Mouse (Mus musculus): Measurements from ENCODE around the gene Olfr1441. TPM values are rescaled to one million over a fixed set of nuclear protein-coding genes. Genes with fewer than 3 reads are reported as not detected.
A peak's percentile ranks its signal among the peaks of the same experiment; 100 is the strongest.

The Olfr1441 gene
- polyA plus RNA-seq, 1 experiment from 2014 or later = not detected

- H3K4me3 ChIP-seq (replicated peaks) = no peak overlapping the region
- ATAC-seq (ENCODE audit: low read depth) (0 out of 2 replicates have a peak, but pooled peaks have one; percentile 21), DNase-seq (no peak)
- 46% methylated on average over 5 of the region's 5 CpGs for WGBS (ENCODE audit: insufficient replicate concordance)
- H3K9ac ChIP-seq = no peak overlapping the region
- no peak overlapping the region for H3K4me2 ChIP-seq
- H3K4me1 ChIP-seq (replicated peaks) = no peaks in the 10 kb centered on the region
- H3K9me3 ChIP-seq (replicated peaks) = no peaks in the 10 kb centered on the region
- no peaks in the 10 kb centered on the region; the same call in 1 of the 2 replicates for H3K36me3 ChIP-seq
- H3K27me3 ChIP-seq = no peaks in the 10 kb centered on the region
- 0 out of 2 replicates have a peak overlapping the region, but pooled peaks have one; percentile 16 for H3K27ac ChIP-seq
Measured at GRCm38 (mm10) chr19:12464127-12464526, 46.9 kb downstream of the Olfr1441 start.

- Histone ChIP-seq H3K9ac (no peak overlapping the region), H3K4me3 (replicated peaks) (no peak overlapping the region), H3K9me3 (replicated peaks) (no peaks in the 10 kb centered on the region), H3K4me1 (replicated peaks) (no peaks in the 10 kb centered on the region), H3K27me3 (no peaks in the 10 kb centered on the region), H3K36me3 (peaks cover 4% of the 10 kb centered on the region; the same call in 1 of the 2 replicates), H3K27ac (no peak overlapping the region), H3K4me2 (no peak overlapping the region)
- WGBS (ENCODE audit: insufficient replicate concordance) = 49% methylated on average over 4 of the region's 4 CpGs
- no peak for DNase-seq
- no peak for ATAC-seq (ENCODE audit: low read depth)
Measured at GRCm38 (mm10) chr19:12464674-12465073, 47.4 kb downstream of the Olfr1441 start.

GRCm38 (mm10) chr19:12465530-12466144 is 48.4 kb downstream of the Olfr1441 start:
- H3K9ac ChIP-seq = no peak overlapping the region
- H3K9me3 ChIP-seq (replicated peaks) = no peaks in the 10 kb centered on the region
- no peak overlapping the region for H3K4me2 ChIP-seq
- 78% methylated on average over 10 of the region's 10 CpGs for WGBS (ENCODE audit: insufficient replicate concordance)
- no peak overlapping the region for H3K27ac ChIP-seq
- no peak for ATAC-seq (ENCODE audit: low read depth)
- H3K4me3 ChIP-seq (replicated peaks) = no peak overlapping the region
- no peaks in the 10 kb centered on the region for H3K27me3 ChIP-seq
- no peak for DNase-seq
- peaks cover 4% of the 10 kb centered on the region; the same call in 1 of the 2 replicates for H3K36me3 ChIP-seq
- H3K4me1 ChIP-seq (replicated peaks) = no peaks in the 10 kb centered on the region

GRCm38 (mm10) chr19:12466204-12466603 is 49.0 kb downstream of the Olfr1441 start:
- Histone ChIP-seq H3K27me3 (no peaks in the 10 kb centered on the region), H3K9ac (no peak overlapping the region), H3K9me3 (replicated peaks) (no peaks in the 10 kb centered on the region), H3K36me3 (peaks cover 4% of the 10 kb centered on the region; the same call in 1 of the 2 replicates), H3K4me1 (replicated peaks) (no peaks in the 10 kb centered on the region), H3K27ac (no peak overlapping the region), H3K4me2 (no peak overlapping the region), H3K4me3 (replicated peaks) (no peak overlapping the region)
- 20% methylated on average over 7 of the region's 7 CpGs for WGBS (ENCODE audit: insufficient replicate concordance)
- DNase-seq (no peak), ATAC-seq (ENCODE audit: low read depth) (peak; percentile 11; the same call in 1 of the 2 replicates)

- DNase-seq (no peak), ATAC-seq (ENCODE audit: low read depth) (no peak)
- no peak overlapping the region for H3K27ac ChIP-seq
- WGBS (ENCODE audit: insufficient replicate concordance) = 60% methylated on average over 5 of the region's 5 CpGs
- peaks cover 4% of the 10 kb centered on the region; the same call in 1 of the 2 replicates for H3K36me3 ChIP-seq
- H3K4me2 ChIP-seq = no peak overlapping the region
- no peaks in the 10 kb centered on the region for H3K9me3 ChIP-seq (replicated peaks)
- no peak overlapping the region for H3K4me3 ChIP-seq (replicated peaks)
- H3K9ac ChIP-seq = no peak overlapping the region
- H3K27me3 ChIP-seq = no peaks in the 10 kb centered on the region
- H3K4me1 ChIP-seq (replicated peaks) = no peaks in the 10 kb centered on the region
Measured at GRCm38 (mm10) chr19:12467436-12467835, 50.2 kb downstream of the Olfr1441 start.

GRCm38 (mm10) chr19:12471866-12472265 is 54.6 kb downstream of the Olfr1441 start:
- Histone ChIP-seq H3K27ac (no peak overlapping the region), H3K4me3 (replicated peaks) (no peak overlapping the region), H3K27me3 (no peaks in the 10 kb centered on the region), H3K9ac (no peak overlapping the region), H3K36me3 (peaks cover 4% of the 10 kb centered on the region; the same call in 1 of the 2 replicates), H3K9me3 (replicated peaks) (no peaks in the 10 kb centered on the region), H3K4me2 (no peak overlapping the region), H3K4me1 (replicated peaks) (no peaks in the 10 kb centered on the region)
- DNase-seq = no peak
- WGBS (ENCODE audit: insufficient replicate concordance) = 28% methylated on average over 3 of the region's 3 CpGs
- no peak for ATAC-seq (ENCODE audit: low read depth)

- DNase-seq (no peak), ATAC-seq (ENCODE audit: low read depth) (no peak)
- no peaks in the 10 kb centered on the region for H3K4me1 ChIP-seq (replicated peaks)
- H3K27ac ChIP-seq = no peak overlapping the region
- no peak overlapping the region for H3K4me3 ChIP-seq (replicated peaks)
- H3K27me3 ChIP-seq = no peaks in the 10 kb centered on the region
- peaks cover 4% of the 10 kb centered on the region; the same call in 1 of the 2 replicates for H3K36me3 ChIP-seq
- H3K4me2 ChIP-seq = no peak overlapping the region
- no peaks in the 10 kb centered on the region for H3K9me3 ChIP-seq (replicated peaks)
- no peak overlapping the region for H3K9ac ChIP-seq
- WGBS (ENCODE audit: insufficient replicate concordance) = 65% methylated on average over 5 of the region's 5 CpGs
Measured at GRCm38 (mm10) chr19:12472381-12472976, 55.2 kb downstream of the Olfr1441 start.

Other genes with a start within 250 kb of the Olfr1441 start
- not detected in 2 replicates for gene Olfr1555-ps1, start 247.3 kb upstream of the Olfr1441 start, polyA plus RNA-seq (2015; fragmentation: Nextera tagmentation; extraction: Ambion mirVana)
- gene Olfr1431, start 216.8 kb upstream of the Olfr1441 start, polyA plus RNA-seq (2015; fragmentation: Nextera tagmentation; extraction: Ambion mirVana) = not detected in 2 replicates
- not detected in 2 replicates for gene Olfr1432, start 184.8 kb upstream of the Olfr1441 start, polyA plus RNA-seq (2015; fragmentation: Nextera tagmentation; extraction: Ambion mirVana)
- gene Olfr262, start 175.8 kb upstream of the Olfr1441 start, polyA plus RNA-seq (2015; fragmentation: Nextera tagmentation; extraction: Ambion mirVana) = not detected in 2 replicates
- not detected in 2 replicates for gene Olfr235, start 156.4 kb upstream of the Olfr1441 start, polyA plus RNA-seq (2015; fragmentation: Nextera tagmentation; extraction: Ambion mirVana)
- not detected in 2 replicates for gene Olfr1434, start 137.6 kb upstream of the Olfr1441 start, polyA plus RNA-seq (2015; fragmentation: Nextera tagmentation; extraction: Ambion mirVana)
- not detected in 2 replicates for gene Olfr1436, start 118.3 kb upstream of the Olfr1441 start, polyA plus RNA-seq (2015; fragmentation: Nextera tagmentation; extraction: Ambion mirVana)
- gene Olfr1437, start 92.3 kb upstream of the Olfr1441 start, polyA plus RNA-seq (2015; fragmentation: Nextera tagmentation; extraction: Ambion mirVana) = not detected in 2 replicates
- gene Olfr1438-ps1, start 81.5 kb upstream of the Olfr1441 start, polyA plus RNA-seq (2015; fragmentation: Nextera tagmentation; extraction: Ambion mirVana) = not detected in 2 replicates
- not detected in 2 replicates for gene Olfr1440, start 30.2 kb upstream of the Olfr1441 start, polyA plus RNA-seq (2015; fragmentation: Nextera tagmentation; extraction: Ambion mirVana)
- not detected in 2 replicates for gene Pfpl, start 10.5 kb downstream of the Olfr1441 start, polyA plus RNA-seq (2015; fragmentation: Nextera tagmentation; extraction: Ambion mirVana)
- 1.0 TPM in 2 replicates for gene Mpeg1, start 43.3 kb downstream of the Olfr1441 start, polyA plus RNA-seq (2015; fragmentation: Nextera tagmentation; extraction: Ambion mirVana)
- 1.6 and 1.9 TPM in 2 replicates for gene Dtx4, start 84.0 kb downstream of the Olfr1441 start, polyA plus RNA-seq (2015; fragmentation: Nextera tagmentation; extraction: Ambion mirVana)
- 29.6 and 41.6 TPM in 2 replicates for gene Fam111a, start 128.3 kb downstream of the Olfr1441 start, polyA plus RNA-seq (2015; fragmentation: Nextera tagmentation; extraction: Ambion mirVana)
- 1.5 and 1.8 TPM in 2 replicates for gene Gm4952, start 182.5 kb downstream of the Olfr1441 start, polyA plus RNA-seq (2015; fragmentation: Nextera tagmentation; extraction: Ambion mirVana)
- gene Glyat, start 215.9 kb downstream of the Olfr1441 start, polyA plus RNA-seq (2015; fragmentation: Nextera tagmentation; extraction: Ambion mirVana) = 0.16 and 0.23 TPM in 2 replicates